ENCODE assay signal across 7 mouse cellular contexts in genomic region chrX:7898211-7898610, GRCm38 (mm10). TPM values are rescaled to one million over a fixed set of nuclear protein-coding genes. Genes with fewer than 3 reads are reported as not detected.
DNase-seq lines count a peak whose midpoint lies in the region; ATAC-seq and TF ChIP-seq lines count a peak whose summit lies in the region.

No protein-coding gene starts in this region.

- peak overlapping the region; percentile 60 for H3K4me3 ChIP-seq in lung, embryonic 15.5 days
- peak overlapping the region; percentile 48 for H3K4me3 ChIP-seq in embryonic facial prominence, embryonic 11.5 days (ENCODE audit: low read depth, low read length)
- H3K4me3 ChIP-seq in limb, embryonic 10.5 days, result peak overlapping the region; percentile 64
- H3K4me3 ChIP-seq in small intestine, adult 2 months (ENCODE audit: low read depth, low read length), result peak overlapping the region; percentile 99

- no peaks in the 10 kb centered on the region for H3K4me1 ChIP-seq in lung, embryonic 15.5 days
- H3K4me1 ChIP-seq in embryonic facial prominence, embryonic 11.5 days (ENCODE audit: control insufficient read depth, insufficient read depth, low read length), result no peaks in the 10 kb centered on the region
- H3K4me1 ChIP-seq in limb, embryonic 10.5 days, result 0 out of 2 replicates have a peak, but pooled peaks cover 4% of the 10 kb centered on the region
- H3K4me1 ChIP-seq in small intestine, adult 2 months (ENCODE audit: control insufficient read depth, insufficient read depth, insufficient read length, low read length), result no peaks in the 10 kb centered on the region

- no peaks in the 10 kb centered on the region for H3K9me3 ChIP-seq in lung, embryonic 15.5 days
- H3K9me3 ChIP-seq in embryonic facial prominence, embryonic 11.5 days (replicated peaks; ENCODE audit: control insufficient read depth, low read length), result no peaks in the 10 kb centered on the region
- no peaks in the 10 kb centered on the region for H3K9me3 ChIP-seq in limb, embryonic 10.5 days (replicated peaks)

- H3K27me3 ChIP-seq in lung, embryonic 15.5 days, result no peaks in the 10 kb centered on the region
- no peaks in the 10 kb centered on the region for H3K27me3 ChIP-seq in embryonic facial prominence, embryonic 11.5 days (ENCODE audit: control insufficient read depth, insufficient read depth, low read length)
- no peaks in the 10 kb centered on the region for H3K27me3 ChIP-seq in limb, embryonic 10.5 days (ENCODE audit: low read depth, poor library complexity, severe bottlenecking)
- H3K27me3 ChIP-seq in small intestine, adult 2 months (ENCODE audit: control insufficient read depth, insufficient read depth, low read length), result no peaks in the 10 kb centered on the region

- TF ChIP-seq POLR2A in small intestine, adult 2 months (IDR thresholded peaks at IDR 0.05; ENCODE audit: low read depth, low read length), result no peak

- peak overlapping the region; percentile 75; the same call in 1 of the 2 replicates for H3K27ac ChIP-seq in lung, embryonic 15.5 days
- no peak overlapping the region for H3K27ac ChIP-seq in embryonic facial prominence, embryonic 11.5 days (replicated peaks; ENCODE audit: low read depth, low read length)
- peak overlapping the region; percentile 86; the same call in 1 of the 2 replicates for H3K27ac ChIP-seq in limb, embryonic 10.5 days
- peak overlapping the region; percentile 99; the same call in 1 of the 2 replicates for H3K27ac ChIP-seq in small intestine, adult 2 months (ENCODE audit: insufficient read depth, low read depth, low read length)

- peaks cover 6% of the 10 kb centered on the region; the same call in 1 of the 2 replicates for H3K36me3 ChIP-seq in lung, embryonic 15.5 days
- no peaks in the 10 kb centered on the region for H3K36me3 ChIP-seq in embryonic facial prominence, embryonic 11.5 days (replicated peaks; ENCODE audit: control insufficient read depth, insufficient read depth, low read depth, low read length)
- peaks cover 40% of the 10 kb centered on the region for H3K36me3 ChIP-seq in limb, embryonic 10.5 days
- H3K36me3 ChIP-seq in small intestine, adult 2 months (ENCODE audit: control insufficient read depth, insufficient read depth, low read length), result peaks cover 12% of the 10 kb centered on the region

- 23% methylated on average over 12 of the region's 13 CpGs for WGBS in lung, embryonic 15.5 days
- 25% methylated on average over 12 of the region's 13 CpGs for WGBS in embryonic facial prominence, embryonic 11.5 days
- WGBS in limb, embryonic 10.5 days, result 28% methylated on average over 13 of the region's 13 CpGs
- 23% methylated on average over 13 of the region's 13 CpGs for WGBS in small intestine, adult 2 months

- H3K9ac ChIP-seq in lung, embryonic 15.5 days, result peak overlapping the region; percentile 32
- peak overlapping the region; percentile 44 for H3K9ac ChIP-seq in embryonic facial prominence, embryonic 11.5 days (replicated peaks; ENCODE audit: low read length)

- ATAC-seq in lung, embryonic 15.5 days (ENCODE audit: borderline replicate concordance, extremely low read depth, low FRiP score, low TSS enrichment), result no peak
- ATAC-seq in embryonic facial prominence, embryonic 11.5 days (replicated peaks; ENCODE audit: insufficient number of reproducible peaks, low FRiP score, low TSS enrichment, low read depth), result no peak

- TF ChIP-seq CTCF in small intestine, adult 2 months (IDR thresholded peaks at IDR 0.05; ENCODE audit: extremely low read depth, insufficient read length, insufficient replicate concordance, low read depth, low read length), result no peak

- no peak for DNase-seq in lung, postnatal 10 days
- DNase-seq in embryonic facial prominence, embryonic 11.5 days (ENCODE audit: low spot score), result no peak
- no peak for DNase-seq in limb, embryonic 10.5 days (ENCODE audit: low spot score)
- no peak for DNase-seq in kidney, adult 11 months
- no peak for DNase-seq in cerebellum, postnatal 4 days (ENCODE audit: low spot score in 2 of 2)

- peak overlapping the region; percentile 58 for H3K4me2 ChIP-seq in lung, embryonic 15.5 days
- H3K4me2 ChIP-seq in embryonic facial prominence, embryonic 11.5 days (ENCODE audit: low read depth, low read length), result peak overlapping the region; percentile 41

RNA-seq across cellular contexts. Expression of gene Pqbp1, which starts 0.9 kb away (rescaled TPM):
- polyA plus RNA-seq in lung, embryonic 15.5 days (2015; fragmentation: Nextera tagmentation; extraction: Ambion mirVana), result 114 and 115 TPM in 2 replicates
- polyA plus RNA-seq in embryonic facial prominence, embryonic 11.5 days (2014; fragmentation: Nextera tagmentation; extraction: Ambion mirVana), result 146 and 149 TPM in 2 replicates
- polyA plus RNA-seq in limb, embryonic 10.5 days (2016; fragmentation: Nextera tagmentation; extraction: Ambion mirVana), result 131 and 140 TPM in 2 replicates
- 15.0 and 31.7 TPM in 2 replicates for polyA plus RNA-seq in small intestine, adult 2 months (2012; rRNA removed)

RNA-seq across cellular contexts. Expression of gene Timm17b, which starts 0.9 kb away (rescaled TPM):
- polyA plus RNA-seq in lung, embryonic 15.5 days (2015; fragmentation: Nextera tagmentation; extraction: Ambion mirVana), result 155 TPM in 2 replicates
- 162 and 172 TPM in 2 replicates for polyA plus RNA-seq in embryonic facial prominence, embryonic 11.5 days (2014; fragmentation: Nextera tagmentation; extraction: Ambion mirVana)
- polyA plus RNA-seq in limb, embryonic 10.5 days (2016; fragmentation: Nextera tagmentation; extraction: Ambion mirVana), result 167 and 187 TPM in 2 replicates
- polyA plus RNA-seq in small intestine, adult 2 months (2012; rRNA removed), result 20.8 and 31.8 TPM in 2 replicates

RNA-seq across cellular contexts. Expression of gene Gm10491, which starts 9.4 kb away (rescaled TPM):
- polyA plus RNA-seq in lung, embryonic 15.5 days (2015; fragmentation: Nextera tagmentation; extraction: Ambion mirVana), result not detected in 2 replicates
- not detected in 2 replicates for polyA plus RNA-seq in embryonic facial prominence, embryonic 11.5 days (2014; fragmentation: Nextera tagmentation; extraction: Ambion mirVana)
- polyA plus RNA-seq in limb, embryonic 10.5 days (2016; fragmentation: Nextera tagmentation; extraction: Ambion mirVana), result not detected in 2 replicates
- polyA plus RNA-seq in small intestine, adult 2 months (2012; rRNA removed), result not detected in 2 replicates

RNA-seq across cellular contexts. Expression of gene Gm10490, which starts 11.1 kb away (rescaled TPM):
- polyA plus RNA-seq in lung, embryonic 15.5 days (2015; fragmentation: Nextera tagmentation; extraction: Ambion mirVana), result not detected in 2 replicates
- not detected in 2 replicates for polyA plus RNA-seq in embryonic facial prominence, embryonic 11.5 days (2014; fragmentation: Nextera tagmentation; extraction: Ambion mirVana)
- polyA plus RNA-seq in limb, embryonic 10.5 days (2016; fragmentation: Nextera tagmentation; extraction: Ambion mirVana), result not detected in 2 replicates
- not detected in 2 replicates for polyA plus RNA-seq in small intestine, adult 2 months (2012; rRNA removed)

RNA-seq across cellular contexts. Expression of gene Slc35a2, which starts 14.4 kb away (rescaled TPM):
- polyA plus RNA-seq in lung, embryonic 15.5 days (2015; fragmentation: Nextera tagmentation; extraction: Ambion mirVana), result 37.6 and 38.6 TPM in 2 replicates
- 6.8 and 12.1 TPM in 2 replicates for polyA plus RNA-seq in embryonic facial prominence, embryonic 11.5 days (2014; fragmentation: Nextera tagmentation; extraction: Ambion mirVana)
- polyA plus RNA-seq in limb, embryonic 10.5 days (2016; fragmentation: Nextera tagmentation; extraction: Ambion mirVana), result 23.3 and 24.0 TPM in 2 replicates
- polyA plus RNA-seq in small intestine, adult 2 months (2012; rRNA removed), result 53.4 and 99.6 TPM in 2 replicates

Comparison
In these comparisons a context has a peak if more than half of its experiments do, and no peak if none do; other contexts are left out.
1. H3K4me3 ChIP-seq: peak in every context shown above with its lines; median percentile 99 in small intestine, adult 2 months; 64 in limb, embryonic 10.5 days; 60 in lung, embryonic 15.5 days; 48 in embryonic facial prominence, embryonic 11.5 days.